Mouse (Mus musculus): ENCODE results near the gene Kcnk2. TPM values are rescaled to one million over a fixed set of nuclear protein-coding genes. Genes with fewer than 3 reads are reported as not detected.

Gene Kcnk2
- polyA plus RNA-seq, 1 experiment from 2014 or later, result 9.6 TPM

DNA sequence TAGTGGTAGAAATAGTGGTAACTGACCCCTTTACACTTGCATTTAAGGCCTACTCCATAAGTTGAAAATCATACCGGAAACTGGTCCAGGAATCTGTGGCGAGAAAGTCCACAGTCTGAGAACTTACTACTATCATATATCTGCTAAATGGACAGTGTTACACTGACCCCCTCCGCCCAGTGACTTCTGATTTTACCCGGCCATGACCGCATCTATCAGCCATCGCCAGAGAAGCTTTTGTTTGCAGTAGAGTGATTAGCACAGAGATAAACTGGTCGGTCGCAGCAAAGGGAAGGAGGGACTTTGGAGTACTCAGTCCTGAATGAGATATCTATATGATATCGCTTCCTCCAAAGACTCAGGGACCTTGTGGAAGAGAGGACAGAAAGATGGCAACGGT is 15.2 kb downstream of the Kcnk2 start:
- H3K36me3 ChIP-seq, result no peaks in the 10 kb centered on the region
- H3K9me3 ChIP-seq, result no peaks in the 10 kb centered on the region
- no peaks in the 10 kb centered on the region for H3K4me1 ChIP-seq
- H3K9ac ChIP-seq, result no peak overlapping the region
- H3K4me3 ChIP-seq, result no peak overlapping the region
- WGBS, result 90% methylated on average over 10 of the region's 10 CpGs
- ATAC-seq (ENCODE audit: low FRiP score, low read depth), result no peak
- no peak overlapping the region for H3K4me2 ChIP-seq (replicated peaks)
- H3K27ac ChIP-seq, result no peak overlapping the region
- H3K27me3 ChIP-seq (replicated peaks), result no peaks in the 10 kb centered on the region

DNA sequence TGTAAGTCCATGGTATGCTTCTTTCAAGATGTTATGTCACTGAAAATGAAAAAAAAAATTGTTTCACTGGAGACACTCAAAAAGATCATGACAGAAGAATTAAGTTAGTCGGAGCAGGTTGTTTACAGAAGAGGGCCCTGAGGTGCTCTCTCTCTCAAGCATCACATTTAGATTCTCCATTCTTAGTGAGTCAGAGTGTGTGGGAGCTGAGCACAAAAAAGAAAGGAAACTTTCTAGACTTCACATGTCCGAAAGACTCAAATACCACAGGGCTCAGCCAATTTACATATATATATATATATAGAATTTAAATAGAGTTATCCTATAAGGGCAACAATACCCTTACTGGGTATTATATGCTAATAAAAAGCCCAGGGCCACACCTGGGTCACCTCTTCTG is 15.9 kb downstream of the Kcnk2 start:
- H3K9me3 ChIP-seq, result no peaks in the 10 kb centered on the region
- H3K27me3 ChIP-seq (replicated peaks), result no peaks in the 10 kb centered on the region
- H3K27ac ChIP-seq, result no peak overlapping the region
- no peaks in the 10 kb centered on the region for H3K36me3 ChIP-seq
- no peak for ATAC-seq (ENCODE audit: low FRiP score, low read depth)
- WGBS, result 93% methylated on average over 2 of the region's 2 CpGs
- H3K4me1 ChIP-seq, result no peaks in the 10 kb centered on the region
- H3K4me3 ChIP-seq, result no peak overlapping the region
- no peak overlapping the region for H3K4me2 ChIP-seq (replicated peaks)
- no peak overlapping the region for H3K9ac ChIP-seq

DNA sequence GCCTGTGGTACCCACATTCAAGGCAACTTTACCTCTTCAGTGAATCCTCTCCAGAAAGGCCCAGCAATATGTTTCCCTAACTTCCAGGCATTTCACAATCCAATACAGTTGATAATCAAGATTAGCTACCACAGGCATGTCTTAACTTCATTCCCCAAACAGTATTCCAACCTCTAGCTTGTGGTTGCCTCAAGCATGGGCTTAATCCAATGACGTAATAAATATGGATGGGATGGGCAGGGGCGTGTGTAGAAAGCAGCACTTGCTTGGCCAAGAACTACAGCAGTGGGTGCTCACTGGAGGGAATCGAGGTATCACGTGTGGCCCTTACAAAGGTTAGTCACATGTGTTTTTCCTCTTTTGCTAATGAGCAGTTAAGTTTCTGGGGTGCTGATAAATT is 34.4 kb downstream of the Kcnk2 start:
- 90% methylated on average over 4 of the region's 4 CpGs for WGBS
- no peak overlapping the region for H3K9ac ChIP-seq
- H3K4me3 ChIP-seq, result no peak overlapping the region
- no peaks in the 10 kb centered on the region for H3K4me1 ChIP-seq
- H3K27me3 ChIP-seq (replicated peaks), result no peaks in the 10 kb centered on the region
- no peak overlapping the region for H3K4me2 ChIP-seq (replicated peaks)
- ATAC-seq (ENCODE audit: low FRiP score, low read depth), result no peak
- H3K36me3 ChIP-seq, result no peaks in the 10 kb centered on the region
- no peaks in the 10 kb centered on the region for H3K9me3 ChIP-seq
- H3K27ac ChIP-seq, result no peak overlapping the region

DNA sequence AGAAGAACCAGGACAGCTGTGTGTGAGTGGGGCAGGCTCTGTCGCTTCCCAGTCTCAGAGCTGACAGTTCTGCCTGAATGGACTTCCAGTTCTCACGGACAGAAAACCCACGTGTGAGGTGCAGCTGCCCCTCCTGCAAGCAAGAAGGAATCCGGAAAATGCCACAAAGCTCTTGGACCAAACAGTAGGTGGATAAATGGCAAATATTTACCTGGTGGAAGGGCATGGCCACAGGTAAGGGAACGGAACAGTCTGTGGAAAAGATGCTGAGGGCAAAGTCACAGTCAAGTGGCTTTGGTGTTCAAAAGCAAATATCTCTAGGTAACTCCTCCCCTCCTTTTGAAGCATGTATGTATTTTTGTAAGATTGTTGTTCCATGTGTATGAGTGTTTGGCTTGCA is 37.9 kb downstream of the Kcnk2 start:
- Histone ChIP-seq H3K9me3 (no peaks in the 10 kb centered on the region), H3K36me3 (no peaks in the 10 kb centered on the region), H3K9ac (no peak overlapping the region), H3K4me2 (replicated peaks) (no peak overlapping the region), H3K4me1 (no peaks in the 10 kb centered on the region), H3K27ac (no peak overlapping the region), H3K27me3 (replicated peaks) (no peaks in the 10 kb centered on the region), H3K4me3 (no peak overlapping the region)
- 72% methylated on average over 5 of the region's 5 CpGs for WGBS
- no peak for ATAC-seq (ENCODE audit: low FRiP score, low read depth)

DNA sequence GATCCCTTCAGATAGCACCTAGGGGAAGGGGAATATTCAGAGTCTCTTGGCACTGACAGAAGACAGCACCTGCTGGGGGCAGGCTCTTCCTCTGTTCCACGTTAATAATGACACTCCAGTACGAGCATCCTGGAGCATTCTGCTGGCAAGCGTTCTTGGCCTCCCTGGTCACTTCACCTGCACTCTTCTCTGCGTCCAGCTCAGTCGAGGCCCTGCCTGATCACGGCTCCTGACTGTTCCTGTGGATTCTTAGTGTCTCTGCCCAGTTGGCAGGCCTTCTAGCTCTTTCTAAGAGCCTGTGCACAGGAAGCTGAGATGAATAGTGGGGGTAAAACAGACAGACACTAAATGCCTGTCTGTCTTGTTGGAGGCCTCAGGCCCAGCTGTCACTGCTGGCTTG is 39.5 kb downstream of the Kcnk2 start:
- no peaks in the 10 kb centered on the region for H3K9me3 ChIP-seq
- H3K4me2 ChIP-seq (replicated peaks), result no peak overlapping the region
- ATAC-seq (ENCODE audit: low FRiP score, low read depth), result no peak
- no peaks in the 10 kb centered on the region for H3K27me3 ChIP-seq (replicated peaks)
- no peak overlapping the region for H3K4me3 ChIP-seq
- no peak overlapping the region for H3K27ac ChIP-seq
- no peak overlapping the region for H3K9ac ChIP-seq
- no peaks in the 10 kb centered on the region for H3K4me1 ChIP-seq
- WGBS, result 75% methylated on average over 6 of the region's 6 CpGs
- H3K36me3 ChIP-seq, result no peaks in the 10 kb centered on the region

DNA sequence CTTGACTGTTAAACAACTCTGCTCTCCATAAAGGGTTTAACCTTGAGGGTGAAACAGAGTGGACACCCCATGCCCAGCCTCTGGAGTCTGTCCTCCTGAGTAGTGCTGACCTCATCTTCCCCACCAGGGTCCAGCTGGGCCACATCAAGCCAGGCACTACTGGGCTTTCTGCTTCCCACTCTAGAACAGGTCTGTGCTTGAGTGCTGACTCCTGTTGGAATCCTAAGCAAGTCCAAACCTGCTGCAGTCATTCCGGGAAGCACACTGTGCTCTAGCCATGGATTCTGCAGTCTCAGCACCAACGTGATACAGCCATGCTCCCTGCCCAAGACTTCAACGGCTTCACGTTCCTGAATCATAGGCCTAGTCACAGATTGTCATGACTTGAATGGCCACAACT is 42.4 kb downstream of the Kcnk2 start:
- H3K4me2 ChIP-seq (replicated peaks), result no peak overlapping the region
- no peak overlapping the region for H3K4me3 ChIP-seq
- no peak overlapping the region for H3K9ac ChIP-seq
- H3K36me3 ChIP-seq, result no peaks in the 10 kb centered on the region
- ATAC-seq (ENCODE audit: low FRiP score, low read depth), result no peak
- H3K4me1 ChIP-seq, result no peaks in the 10 kb centered on the region
- no peaks in the 10 kb centered on the region for H3K27me3 ChIP-seq (replicated peaks)
- WGBS, result 85% methylated on average over 4 of the region's 4 CpGs
- H3K9me3 ChIP-seq, result no peaks in the 10 kb centered on the region
- no peak overlapping the region for H3K27ac ChIP-seq

DNA sequence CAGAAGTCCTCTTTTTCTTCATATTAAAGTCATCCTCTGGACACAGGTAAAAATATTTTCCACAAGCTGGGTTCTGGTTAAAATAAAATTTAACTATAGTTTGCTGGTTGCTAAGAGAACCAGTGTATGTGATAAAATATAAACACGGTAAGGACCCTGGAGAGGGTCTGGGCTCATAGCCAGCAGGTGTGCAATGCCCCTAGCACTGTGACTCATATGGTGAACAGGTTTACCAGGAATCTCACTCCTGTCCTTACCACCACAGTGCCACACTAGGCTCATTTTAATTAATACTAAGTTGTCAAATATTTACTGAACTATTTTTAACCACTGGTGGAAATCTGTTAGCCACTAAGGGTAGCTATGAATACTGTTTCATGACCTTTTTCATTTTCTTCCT is 48.2 kb downstream of the Kcnk2 start:
- H3K4me1 ChIP-seq, result no peaks in the 10 kb centered on the region
- no peaks in the 10 kb centered on the region for H3K27me3 ChIP-seq (replicated peaks)
- WGBS, result 91% methylated on average over 1 of the region's 1 CpGs
- H3K9ac ChIP-seq, result no peak overlapping the region
- no peaks in the 10 kb centered on the region for H3K36me3 ChIP-seq
- no peak overlapping the region for H3K4me3 ChIP-seq
- ATAC-seq (ENCODE audit: low FRiP score, low read depth), result no peak
- H3K4me2 ChIP-seq (replicated peaks), result no peak overlapping the region
- peaks cover 4% of the 10 kb centered on the region for H3K9me3 ChIP-seq
- H3K27ac ChIP-seq, result no peak overlapping the region

DNA sequence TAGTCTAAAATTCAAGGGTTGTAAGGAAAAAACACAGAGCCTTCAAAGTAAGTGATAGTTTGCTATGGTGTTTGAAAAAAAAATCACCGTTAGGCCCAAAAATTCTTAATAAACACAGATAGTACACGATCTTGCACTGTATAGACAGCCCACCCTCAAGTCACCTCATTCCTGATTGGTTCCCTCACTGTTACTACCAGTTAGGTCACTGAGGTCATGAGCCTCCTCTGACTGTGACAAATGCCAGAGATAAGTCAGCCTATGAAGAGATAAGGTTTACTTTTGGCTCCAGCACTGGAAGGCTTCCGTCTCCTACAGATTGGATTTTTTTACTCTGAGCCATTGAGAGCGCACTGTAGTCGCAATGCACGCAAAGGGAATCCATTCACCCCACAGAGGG is 50.3 kb downstream of the Kcnk2 start:
- no peaks in the 10 kb centered on the region for H3K27me3 ChIP-seq (replicated peaks)
- H3K4me2 ChIP-seq (replicated peaks), result no peak overlapping the region
- H3K27ac ChIP-seq, result no peak overlapping the region
- H3K9me3 ChIP-seq, result peaks cover 6% of the 10 kb centered on the region
- no peaks in the 10 kb centered on the region for H3K36me3 ChIP-seq
- no peak for ATAC-seq (ENCODE audit: low FRiP score, low read depth)
- H3K9ac ChIP-seq, result no peak overlapping the region
- no peaks in the 10 kb centered on the region for H3K4me1 ChIP-seq
- WGBS, result 91% methylated on average over 6 of the region's 6 CpGs
- no peak overlapping the region for H3K4me3 ChIP-seq

DNA sequence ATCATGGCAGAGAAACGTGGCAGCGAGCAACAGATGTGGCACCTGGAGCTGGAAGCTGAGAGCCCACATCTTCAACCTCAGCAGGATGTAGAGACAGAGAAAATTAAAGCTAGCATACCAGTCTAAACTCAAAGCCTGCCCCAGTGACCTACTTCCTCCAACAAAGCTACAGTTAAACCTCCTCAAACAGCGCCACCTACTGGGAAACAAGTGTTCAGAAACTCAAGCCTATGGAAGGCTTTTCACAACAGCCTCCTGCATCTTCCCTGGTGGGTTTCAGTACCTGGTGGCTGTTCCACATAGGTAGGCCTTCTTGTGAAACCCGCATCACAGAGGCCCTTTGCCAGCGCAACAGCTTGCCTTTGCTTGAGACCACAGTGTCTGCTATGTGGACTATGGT is 52.9 kb downstream of the Kcnk2 start:
- 91% methylated on average over 5 of the region's 5 CpGs for WGBS

DNA sequence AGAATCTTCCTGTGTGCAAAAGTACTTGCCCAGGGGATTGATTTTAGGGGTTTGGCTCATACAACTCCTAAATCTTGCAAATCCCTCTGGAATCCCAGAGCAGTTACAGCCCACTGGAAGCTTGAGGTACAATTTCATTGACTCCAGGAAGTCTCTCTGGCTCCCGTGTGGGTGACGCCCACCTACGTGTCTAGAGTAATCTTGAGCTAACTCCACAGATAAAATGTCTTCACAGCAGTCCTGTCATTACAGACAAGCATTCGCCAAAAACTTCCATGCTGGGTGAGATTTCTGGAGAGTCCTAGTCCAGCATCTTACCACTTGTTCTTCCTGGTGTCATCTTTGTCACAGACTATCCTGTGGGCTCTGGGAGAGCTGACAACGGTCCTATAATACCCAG is 56.9 kb downstream of the Kcnk2 start:
- H3K36me3 ChIP-seq, result no peaks in the 10 kb centered on the region
- no peak overlapping the region for H3K27ac ChIP-seq
- H3K4me1 ChIP-seq, result peaks cover 5% of the 10 kb centered on the region
- no peak overlapping the region for H3K4me3 ChIP-seq
- no peak for ATAC-seq (ENCODE audit: low FRiP score, low read depth)
- no peak overlapping the region for H3K4me2 ChIP-seq (replicated peaks)
- 78% methylated on average over 5 of the region's 5 CpGs for WGBS
- peaks cover 6% of the 10 kb centered on the region for H3K9me3 ChIP-seq
- no peak overlapping the region for H3K9ac ChIP-seq
- peaks cover 17% of the 10 kb centered on the region for H3K27me3 ChIP-seq (replicated peaks)

More for the DNA sequence above, 52.9 kb downstream of the Kcnk2 start:
- no peak overlapping the region for H3K4me3 ChIP-seq
- no peaks in the 10 kb centered on the region for H3K36me3 ChIP-seq
- H3K9me3 ChIP-seq, result peaks cover 6% of the 10 kb centered on the region
- no peaks in the 10 kb centered on the region for H3K4me1 ChIP-seq
- H3K9ac ChIP-seq, result no peak overlapping the region
- H3K27me3 ChIP-seq (replicated peaks), result peaks cover 4% of the 10 kb centered on the region
- H3K4me2 ChIP-seq (replicated peaks), result no peak overlapping the region
- no peak for ATAC-seq (ENCODE audit: low FRiP score, low read depth)
- no peak overlapping the region for H3K27ac ChIP-seq

DNA sequence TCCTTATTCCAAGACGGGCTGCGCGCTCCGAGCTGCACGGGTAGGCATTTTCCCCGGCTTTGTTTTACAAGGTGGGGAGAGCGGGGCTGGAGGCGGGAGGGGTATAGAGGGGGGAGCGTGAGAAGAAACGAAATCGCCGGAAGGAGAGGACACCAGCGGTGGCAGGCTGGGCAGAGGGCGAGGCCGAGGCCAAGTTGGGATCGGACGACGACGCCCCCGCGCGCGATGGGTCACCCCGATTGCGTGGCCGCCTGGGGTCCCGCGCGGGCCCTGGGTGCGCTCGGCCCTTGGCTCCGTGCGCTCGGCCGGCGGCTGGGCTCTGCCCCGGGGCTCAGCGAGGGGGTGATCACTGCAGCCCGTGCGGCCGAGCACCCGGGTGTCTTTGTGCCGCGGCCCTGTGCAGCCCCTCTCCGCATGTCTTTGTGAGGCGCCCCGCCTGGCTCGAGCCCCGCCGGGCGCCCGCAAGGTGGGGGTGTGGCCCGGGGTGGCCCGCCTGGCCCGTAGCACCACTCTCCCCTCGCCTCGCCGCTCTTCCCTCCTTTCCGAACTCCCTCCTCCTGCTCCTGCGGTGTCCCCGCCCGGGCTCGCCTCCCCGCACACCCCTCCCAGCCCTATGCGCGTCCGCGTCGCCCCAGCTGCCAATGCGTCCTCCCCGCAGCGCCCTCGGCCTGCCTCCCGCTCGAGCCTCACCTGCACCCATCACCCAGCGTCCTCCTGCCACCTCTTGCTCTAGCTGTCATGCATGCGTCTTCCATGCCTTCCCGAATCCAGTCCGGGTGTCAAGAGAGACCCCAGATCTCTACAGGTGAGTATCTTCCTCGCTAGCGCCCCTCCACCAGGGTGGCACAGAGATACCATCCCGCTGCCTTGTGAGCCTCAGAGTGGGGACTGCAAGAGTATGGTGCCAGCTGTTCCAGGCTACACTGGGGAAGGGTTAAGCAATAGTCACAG is 58.5 kb downstream of the Kcnk2 start:
- Histone ChIP-seq H3K4me1 (peaks cover 5% of the 10 kb centered on the region), H3K9ac (peak overlapping the region; percentile 81), H3K36me3 (peaks cover 4% of the 10 kb centered on the region; the same call in 1 of the 2 replicates), H3K4me2 (replicated peaks) (peak overlapping the region; percentile 96), H3K27ac (no peak overlapping the region), H3K27me3 (replicated peaks) (peaks cover 17% of the 10 kb centered on the region), H3K9me3 (no peaks in the 10 kb centered on the region), H3K4me3 (peak overlapping the region; percentile 71)
- WGBS, result 1% methylated on average over 81 of the region's 82 CpGs
- ATAC-seq (ENCODE audit: low FRiP score, low read depth), result peak; percentile 80

DNA sequence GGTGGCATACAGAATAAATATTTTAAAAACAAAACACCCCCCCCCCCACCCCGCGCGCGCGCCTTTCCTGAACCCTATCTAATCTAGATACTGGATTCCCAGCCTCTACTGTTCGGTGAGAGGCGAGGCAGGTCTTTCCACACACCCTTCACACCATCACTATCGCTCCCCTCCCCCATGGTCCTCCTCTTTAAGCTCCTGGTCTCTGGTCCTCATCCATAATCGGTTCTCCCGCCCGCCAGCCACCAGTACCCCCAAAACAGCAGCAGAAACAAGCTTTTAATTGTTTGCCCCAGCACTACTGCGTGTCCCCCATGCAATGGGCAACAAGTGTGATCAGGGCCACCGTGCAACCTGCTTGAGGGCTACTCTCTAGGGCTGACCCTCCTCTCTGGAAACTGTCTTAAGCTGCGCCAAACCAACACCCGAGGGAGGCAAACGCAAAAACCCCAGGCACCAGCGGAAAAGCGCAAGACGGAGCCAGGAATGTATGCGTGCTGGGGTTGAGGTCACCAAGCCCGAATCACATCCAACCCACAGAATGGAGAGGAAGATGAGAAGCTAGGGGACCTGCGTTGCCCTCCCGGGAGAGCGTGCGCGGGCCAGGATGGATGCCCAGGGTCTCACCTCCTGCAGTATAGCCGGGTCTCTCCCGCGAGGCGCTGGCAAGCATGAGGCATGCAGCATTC is 59.5 kb downstream of the Kcnk2 start:
- peaks cover 17% of the 10 kb centered on the region for H3K27me3 ChIP-seq (replicated peaks)
- peak overlapping the region; percentile 71 for H3K4me3 ChIP-seq
- H3K36me3 ChIP-seq, result peaks cover 4% of the 10 kb centered on the region; the same call in 1 of the 2 replicates
- H3K4me2 ChIP-seq (replicated peaks), result peak overlapping the region; percentile 96
- peak; percentile 44; the same call in 1 of the 2 replicates for ATAC-seq (ENCODE audit: low FRiP score, low read depth)
- H3K27ac ChIP-seq, result no peak overlapping the region
- peaks cover 5% of the 10 kb centered on the region for H3K4me1 ChIP-seq
- H3K9me3 ChIP-seq, result no peaks in the 10 kb centered on the region
- peak overlapping the region; percentile 81 for H3K9ac ChIP-seq
- WGBS, result 3% methylated on average over 30 of the region's 30 CpGs
